ENCODE assay signal across 23 mouse cellular contexts in genomic region chr13:46010075-46010474, GRCm38 (mm10).
"Had no signal": no experiment of that assay in that cellular context is flagged by ENCODE, and none has a peak within 500 bp of the region (broad histone marks: within the 10 kb centered on the region; RNA-seq: fewer than 3 reads in every experiment).

No protein-coding gene starts in this region.

- H3K4me3 ChIP-seq: heart, embryonic 13.5 days; heart, embryonic 15.5 days; limb, embryonic 13.5 days; limb, embryonic 15.5 days; liver, embryonic 12.5 days had no signal

- H3K27ac ChIP-seq: heart, embryonic 13.5 days; heart, embryonic 15.5 days; kidney, postnatal 0 days; limb, embryonic 13.5 days; limb, embryonic 15.5 days; liver, embryonic 12.5 days; liver, embryonic 14.5 days had no signal

- H3K9me3 ChIP-seq: heart, embryonic 13.5 days; heart, embryonic 15.5 days; kidney, embryonic 15.5 days; limb, embryonic 13.5 days; limb, embryonic 15.5 days; liver, embryonic 12.5 days had no signal

- H3K4me2 ChIP-seq: heart, embryonic 11.5 days; liver, embryonic 12.5 days had no signal

- H3K4me1 ChIP-seq: liver, embryonic 12.5 days had no signal

- H3K36me3 ChIP-seq: heart, embryonic 13.5 days; heart, embryonic 15.5 days; kidney, embryonic 15.5 days; limb, embryonic 13.5 days; limb, embryonic 15.5 days; liver, embryonic 12.5 days had no signal

- ATAC-seq: hindbrain, postnatal 0 days; intestine, embryonic 16.5 days; liver, embryonic 12.5 days had no signal

- DNase-seq: gastrocnemius, postnatal 14 days; gastrocnemius, postnatal 36 days; heart, adult 18-20 months; heart, postnatal 14 days; heart, postnatal 36 days; kidney, adult 11 months; kidney, adult 2 months; kidney, adult 9 months; kidney, postnatal 14 days; kidney, postnatal 36 days; layer of hippocampus, postnatal 36 days; left cerebral cortex, postnatal 4 days had no signal

- H3K9ac ChIP-seq: heart, embryonic 13.5 days; heart, embryonic 15.5 days; kidney, embryonic 15.5 days; limb, embryonic 13.5 days; limb, embryonic 15.5 days; liver, embryonic 12.5 days; liver, embryonic 14.5 days had no signal
